Mouse (Mus musculus): Measurements from ENCODE around the gene Prkcz. TPM values are rescaled to one million over a fixed set of nuclear protein-coding genes. Genes with fewer than 3 reads are reported as not detected.

The Prkcz gene
- polyA plus RNA-seq, 1 experiment from 2014 or later = 12.4 TPM

DNA sequence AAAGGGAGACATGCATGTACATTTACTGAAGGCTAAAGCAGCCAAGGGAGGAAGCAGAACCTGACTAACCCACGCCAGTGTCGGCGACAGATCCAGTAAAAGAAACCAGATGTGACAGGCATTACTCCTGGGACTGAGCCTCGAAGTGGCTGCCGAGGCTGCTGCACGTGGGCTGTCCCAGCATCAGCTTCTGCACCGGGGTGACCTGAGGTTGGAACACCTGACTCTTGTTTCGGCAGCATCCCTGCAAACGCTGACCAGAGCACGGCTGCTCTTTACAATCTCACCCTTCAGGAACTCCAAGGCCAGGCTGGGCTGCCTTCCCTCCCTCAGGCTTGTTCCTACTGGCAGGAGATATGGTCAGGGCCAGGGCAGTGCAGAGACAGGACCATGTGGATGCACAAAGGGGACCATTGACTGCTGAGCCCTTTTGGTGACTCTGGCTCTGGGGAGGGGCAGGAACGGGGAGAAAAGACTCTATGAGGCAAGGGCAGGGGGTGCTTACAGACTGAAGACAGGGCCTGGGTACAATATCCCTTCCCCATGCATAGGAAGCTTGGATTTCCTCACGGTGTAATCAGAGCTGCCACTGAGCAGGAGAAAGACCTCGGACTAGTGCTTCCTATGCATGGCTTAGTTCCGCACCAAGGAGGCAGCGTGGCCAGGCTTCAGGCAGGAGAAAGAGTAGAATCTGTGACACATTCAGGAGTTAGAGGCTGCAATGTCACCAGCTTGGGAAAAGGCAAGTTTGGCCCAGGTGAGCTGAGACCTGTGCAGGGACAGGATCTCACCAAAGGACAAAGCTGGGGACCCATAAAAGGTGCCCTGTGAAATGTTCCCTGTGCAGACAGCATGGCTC is 76.4 kb downstream of the Prkcz start:
- WGBS = 27% methylated on average over 15 of the region's 15 CpGs
- peak; percentile 65 for DNase-seq (ENCODE audit: low spot score)
- Histone ChIP-seq H3K27me3 (replicated peaks; ENCODE audit: low read depth, poor library complexity, severe bottlenecking) (no peaks in the 10 kb centered on the region), H3K4me1 (peaks cover 63% of the 10 kb centered on the region), H3K9me3 (no peaks in the 10 kb centered on the region), H3K27ac (replicated peaks) (peak overlapping the region; percentile 90), H3K4me3 (no peak overlapping the region; the same call in 1 of the 2 replicates), H3K36me3 (replicated peaks) (no peaks in the 10 kb centered on the region)

DNA sequence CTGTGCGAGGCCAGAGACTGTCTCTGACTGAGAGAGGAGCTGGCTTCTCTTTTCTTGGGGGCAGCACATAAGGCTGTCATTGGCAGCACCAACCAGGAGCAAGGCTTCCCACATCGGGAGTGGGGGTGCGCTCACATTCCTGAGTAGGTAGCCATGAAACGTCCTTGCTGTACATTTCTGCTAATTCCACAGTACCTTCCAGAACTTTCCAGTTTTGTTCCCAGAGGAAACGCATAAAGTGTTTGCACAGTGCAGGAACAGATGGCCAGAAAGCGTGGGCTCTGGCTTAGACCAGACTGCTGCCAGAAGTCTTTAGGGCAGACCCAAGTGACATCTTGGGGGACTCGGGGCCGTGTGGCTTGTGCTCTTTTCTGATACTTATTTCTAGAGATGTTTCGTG is 77.6 kb downstream of the Prkcz start:
- no peaks in the 10 kb centered on the region for H3K36me3 ChIP-seq (replicated peaks)
- H3K27ac ChIP-seq (replicated peaks) = peak overlapping the region; percentile 90
- H3K27me3 ChIP-seq (replicated peaks; ENCODE audit: low read depth, poor library complexity, severe bottlenecking) = no peaks in the 10 kb centered on the region
- H3K4me3 ChIP-seq = peak overlapping the region; percentile 47
- H3K4me1 ChIP-seq = peaks cover 70% of the 10 kb centered on the region
- WGBS = 46% methylated on average over 9 of the region's 9 CpGs
- no peaks in the 10 kb centered on the region for H3K9me3 ChIP-seq
- no peak for DNase-seq (ENCODE audit: low spot score)

DNA sequence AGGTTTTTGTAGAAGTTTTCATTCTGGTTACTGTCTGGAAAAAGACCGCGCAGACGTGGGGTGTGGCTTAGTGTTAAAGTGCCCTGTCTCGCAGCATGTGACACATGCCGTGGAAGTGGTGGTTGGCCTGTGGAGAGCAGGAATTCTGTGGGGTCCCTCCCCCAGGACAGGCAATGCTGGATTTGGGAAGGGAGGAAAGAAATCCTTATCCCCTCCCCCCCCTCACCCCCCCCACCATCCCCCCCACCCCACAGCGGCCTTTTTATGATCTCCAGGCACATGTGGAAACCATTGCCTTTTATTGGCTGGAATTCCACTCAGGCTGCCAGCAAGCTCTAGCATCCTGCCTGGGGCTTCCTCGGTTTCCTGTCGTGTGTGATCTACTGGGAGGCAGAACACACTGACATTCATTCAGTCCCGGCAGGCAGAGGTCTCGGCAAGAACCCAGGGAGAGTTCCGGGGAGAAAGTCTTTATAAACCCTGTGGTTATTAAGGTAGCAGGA is 78.1 kb downstream of the Prkcz start:
- no peaks in the 10 kb centered on the region for H3K36me3 ChIP-seq (replicated peaks)
- 28% methylated on average over 11 of the region's 11 CpGs for WGBS
- H3K27me3 ChIP-seq (replicated peaks; ENCODE audit: low read depth, poor library complexity, severe bottlenecking) = no peaks in the 10 kb centered on the region
- no peaks in the 10 kb centered on the region for H3K9me3 ChIP-seq
- H3K27ac ChIP-seq (replicated peaks) = peak overlapping the region; percentile 90
- peaks cover 75% of the 10 kb centered on the region for H3K4me1 ChIP-seq
- H3K4me3 ChIP-seq = peak overlapping the region; percentile 47
- DNase-seq (ENCODE audit: low spot score) = peak; percentile 86

DNA sequence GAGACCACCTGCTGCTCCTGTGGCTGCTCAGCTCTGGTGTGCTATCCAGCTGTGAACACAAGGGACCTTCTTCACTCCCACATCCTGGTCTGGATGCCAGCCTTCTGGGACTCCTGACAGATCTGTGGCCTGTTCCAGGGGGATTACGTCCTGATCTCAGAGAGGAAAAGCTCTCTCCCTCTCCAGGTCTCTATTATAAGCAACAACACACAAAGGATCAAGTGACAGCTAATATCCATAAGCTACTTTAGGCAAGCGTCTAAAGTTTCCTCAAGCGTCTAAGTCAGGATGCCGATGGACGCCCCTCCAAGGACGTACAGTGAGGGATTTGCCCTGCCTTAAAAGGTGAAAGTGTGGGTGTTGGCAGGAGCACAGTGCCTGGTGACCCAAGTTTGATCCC is 78.9 kb downstream of the Prkcz start:
- Histone ChIP-seq H3K4me3 (peak overlapping the region; percentile 28; the same call in 1 of the 2 replicates), H3K4me1 (peaks cover 83% of the 10 kb centered on the region), H3K27ac (replicated peaks) (peak overlapping the region; percentile 90), H3K9me3 (no peaks in the 10 kb centered on the region), H3K27me3 (replicated peaks; ENCODE audit: low read depth, poor library complexity, severe bottlenecking) (no peaks in the 10 kb centered on the region), H3K36me3 (replicated peaks) (no peaks in the 10 kb centered on the region)
- 26% methylated on average over 6 of the region's 6 CpGs for WGBS
- peak; percentile 34 for DNase-seq (ENCODE audit: low spot score)

DNA sequence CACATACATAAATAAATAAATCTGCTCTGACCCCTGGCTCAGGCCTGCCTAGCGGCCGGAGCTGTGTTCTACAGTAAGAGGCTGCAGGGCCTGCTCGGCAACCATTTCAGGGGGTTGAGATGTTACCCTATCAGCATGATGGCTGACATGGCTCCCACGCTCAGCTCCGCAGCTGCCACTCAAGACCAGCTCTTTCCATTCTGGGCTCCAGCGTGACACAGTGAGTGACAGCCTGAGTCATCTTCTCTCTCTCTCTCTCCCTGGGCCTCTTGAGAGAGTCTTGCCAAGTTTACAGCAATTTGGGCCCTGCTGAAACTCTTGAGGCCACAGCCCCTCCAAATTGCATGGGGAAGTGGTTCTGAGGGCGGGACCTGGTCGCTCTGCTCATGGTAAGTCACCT is 79.5 kb downstream of the Prkcz start:
- Histone ChIP-seq H3K27ac (replicated peaks) (peak overlapping the region; percentile 90), H3K27me3 (replicated peaks; ENCODE audit: low read depth, poor library complexity, severe bottlenecking) (no peaks in the 10 kb centered on the region), H3K36me3 (replicated peaks) (no peaks in the 10 kb centered on the region), H3K9me3 (no peaks in the 10 kb centered on the region), H3K4me3 (peak overlapping the region; percentile 9; the same call in 1 of the 2 replicates), H3K4me1 (peaks cover 80% of the 10 kb centered on the region)
- DNase-seq (ENCODE audit: low spot score) = no peak
- WGBS = 88% methylated on average over 8 of the region's 8 CpGs

DNA sequence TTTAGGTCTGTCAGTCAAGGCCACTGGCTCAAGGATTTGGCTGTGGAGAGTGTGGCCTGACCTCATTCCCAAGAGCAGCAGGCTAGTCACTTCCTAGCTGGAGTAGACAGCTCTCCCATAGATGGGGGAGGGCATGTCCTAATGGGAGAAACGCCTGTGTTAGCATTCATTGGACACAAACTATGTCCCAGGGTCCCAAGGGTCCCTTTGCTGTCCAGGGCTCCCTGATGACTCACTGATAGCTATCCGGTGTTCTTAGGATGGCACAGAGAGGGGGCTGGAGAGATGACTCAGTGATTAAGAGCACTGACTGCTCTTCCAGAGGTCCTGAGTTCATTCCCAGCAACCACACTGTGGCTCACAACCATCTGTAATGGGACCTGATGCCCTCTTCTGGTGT is 79.9 kb downstream of the Prkcz start:
- Histone ChIP-seq H3K9me3 (no peaks in the 10 kb centered on the region), H3K27me3 (replicated peaks; ENCODE audit: low read depth, poor library complexity, severe bottlenecking) (no peaks in the 10 kb centered on the region), H3K4me3 (no peak overlapping the region), H3K27ac (replicated peaks) (peak overlapping the region; percentile 90), H3K4me1 (peaks cover 77% of the 10 kb centered on the region), H3K36me3 (replicated peaks) (no peaks in the 10 kb centered on the region)
- no peak for DNase-seq (ENCODE audit: low spot score)
- 79% methylated on average over 2 of the region's 2 CpGs for WGBS

DNA sequence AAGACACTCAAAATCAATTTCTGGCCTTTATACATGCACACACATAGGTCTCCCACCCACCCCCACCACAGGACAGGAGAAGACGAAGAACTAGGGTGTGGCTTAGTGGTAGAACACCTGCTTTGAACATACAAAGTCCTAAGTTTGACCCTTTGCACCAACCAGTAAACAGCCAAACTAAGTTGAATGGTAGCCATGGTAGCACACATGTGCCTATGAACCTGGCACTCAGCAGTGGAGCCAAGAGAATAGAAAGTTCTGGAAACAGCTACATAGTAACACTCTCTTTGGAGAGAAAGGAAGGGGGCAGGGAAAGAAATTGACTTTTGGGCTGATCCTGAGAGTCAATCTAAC is 80.4 kb downstream of the Prkcz start:
- Histone ChIP-seq H3K4me1 (peaks cover 77% of the 10 kb centered on the region), H3K27me3 (replicated peaks; ENCODE audit: low read depth, poor library complexity, severe bottlenecking) (no peaks in the 10 kb centered on the region), H3K4me3 (no peak overlapping the region), H3K9me3 (no peaks in the 10 kb centered on the region), H3K36me3 (replicated peaks) (no peaks in the 10 kb centered on the region), H3K27ac (replicated peaks) (peak overlapping the region; percentile 90)
- WGBS = 93% methylated on average over 1 of the region's 1 CpGs
- no peak for DNase-seq (ENCODE audit: low spot score)

DNA sequence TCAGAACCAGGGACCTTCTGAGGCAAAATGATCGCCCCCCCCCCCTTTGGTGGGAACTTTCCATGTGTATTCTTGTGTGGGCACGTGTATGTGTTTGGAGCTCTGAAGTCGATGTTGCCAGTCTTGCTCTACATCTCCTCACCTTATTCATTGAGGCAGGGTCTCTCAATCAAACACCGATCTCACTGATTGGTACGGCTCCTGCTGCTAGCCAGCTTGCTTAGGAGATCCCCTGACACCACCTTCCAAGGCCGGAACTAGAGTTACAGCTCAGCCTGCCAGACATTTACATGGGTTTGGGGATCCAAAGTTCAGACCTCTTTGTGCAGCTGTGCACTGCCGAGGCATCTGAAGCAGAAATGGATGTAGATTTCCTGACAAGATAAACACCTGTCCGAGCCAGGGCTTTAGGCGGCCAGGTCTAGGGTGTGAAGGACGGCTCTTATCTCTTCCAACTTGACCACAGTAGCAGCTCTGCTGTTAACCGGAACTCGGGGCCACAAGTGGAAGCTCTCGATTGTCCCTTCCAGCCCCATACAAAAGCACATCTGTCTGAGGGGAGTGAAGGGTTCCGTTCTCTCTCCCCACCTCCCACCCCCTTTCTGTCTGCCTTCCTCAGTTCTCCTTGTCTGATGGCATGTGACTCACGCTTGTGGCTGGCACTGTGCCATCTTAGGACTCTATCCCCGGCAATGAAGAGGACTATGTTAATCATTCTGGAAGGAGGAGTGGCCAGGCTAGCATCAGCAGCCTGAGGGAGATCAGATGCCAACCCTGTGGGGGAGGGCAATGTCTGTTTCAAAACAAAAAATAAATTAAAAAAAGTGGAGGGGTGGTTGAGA is 81.0 kb downstream of the Prkcz start:
- H3K9me3 ChIP-seq = no peaks in the 10 kb centered on the region
- no peaks in the 10 kb centered on the region for H3K36me3 ChIP-seq (replicated peaks)
- no peaks in the 10 kb centered on the region for H3K27me3 ChIP-seq (replicated peaks; ENCODE audit: low read depth, poor library complexity, severe bottlenecking)
- no peak overlapping the region for H3K4me3 ChIP-seq
- peaks cover 73% of the 10 kb centered on the region for H3K4me1 ChIP-seq
- no peak for DNase-seq (ENCODE audit: low spot score)
- WGBS = 85% methylated on average over 16 of the region's 16 CpGs
- H3K27ac ChIP-seq (replicated peaks) = peak overlapping the region; percentile 90

DNA sequence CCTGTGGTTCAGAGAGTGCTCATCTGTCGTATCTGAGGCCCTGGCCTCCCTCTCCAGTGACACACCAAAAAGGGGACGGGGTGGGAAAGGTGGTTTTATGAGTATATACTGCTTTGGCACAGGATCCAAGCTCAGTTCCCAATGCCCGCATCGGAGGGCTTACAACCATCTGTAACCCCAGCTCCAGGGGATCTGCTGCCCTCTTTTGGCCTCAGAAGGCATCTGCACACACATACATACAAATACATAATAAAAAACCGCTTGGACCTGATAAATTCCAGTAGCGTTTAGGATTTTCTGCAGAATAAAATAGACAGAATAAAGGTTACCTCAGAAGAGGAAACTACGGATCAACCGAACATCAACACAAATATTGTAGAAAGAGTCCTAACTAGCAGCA is 82.1 kb downstream of the Prkcz start:
- peak overlapping the region; percentile 90 for H3K27ac ChIP-seq (replicated peaks)
- peak; percentile 50 for DNase-seq (ENCODE audit: low spot score)
- peaks cover 71% of the 10 kb centered on the region for H3K4me1 ChIP-seq
- H3K27me3 ChIP-seq (replicated peaks; ENCODE audit: low read depth, poor library complexity, severe bottlenecking) = no peaks in the 10 kb centered on the region
- H3K36me3 ChIP-seq (replicated peaks) = no peaks in the 10 kb centered on the region
- H3K4me3 ChIP-seq = peak overlapping the region; percentile 20; the same call in 1 of the 2 replicates
- 88% methylated on average over 8 of the region's 8 CpGs for WGBS
- H3K9me3 ChIP-seq = no peaks in the 10 kb centered on the region

DNA sequence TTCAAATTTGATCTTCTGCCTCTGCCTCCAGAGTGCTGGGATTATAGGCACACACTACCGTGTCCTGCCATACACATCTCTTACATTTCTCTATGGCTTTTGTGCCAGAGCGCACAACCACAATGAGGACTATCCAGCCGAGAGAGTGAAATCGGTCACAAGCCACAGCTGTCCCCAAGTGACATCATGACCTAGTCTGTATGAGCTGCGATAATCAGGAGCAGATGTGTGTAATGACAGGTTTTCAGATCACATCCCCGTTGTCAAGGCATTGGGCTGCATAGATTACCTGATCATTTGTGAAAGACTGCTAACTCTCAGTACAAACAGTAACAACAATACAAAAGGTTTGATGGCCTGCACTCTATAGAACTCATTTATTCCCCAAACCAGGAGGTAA is 83.2 kb downstream of the Prkcz start:
- peak; percentile 55 for DNase-seq (ENCODE audit: low spot score)
- Histone ChIP-seq H3K27ac (replicated peaks) (peak overlapping the region; percentile 90), H3K4me1 (peaks cover 60% of the 10 kb centered on the region)

DNA sequence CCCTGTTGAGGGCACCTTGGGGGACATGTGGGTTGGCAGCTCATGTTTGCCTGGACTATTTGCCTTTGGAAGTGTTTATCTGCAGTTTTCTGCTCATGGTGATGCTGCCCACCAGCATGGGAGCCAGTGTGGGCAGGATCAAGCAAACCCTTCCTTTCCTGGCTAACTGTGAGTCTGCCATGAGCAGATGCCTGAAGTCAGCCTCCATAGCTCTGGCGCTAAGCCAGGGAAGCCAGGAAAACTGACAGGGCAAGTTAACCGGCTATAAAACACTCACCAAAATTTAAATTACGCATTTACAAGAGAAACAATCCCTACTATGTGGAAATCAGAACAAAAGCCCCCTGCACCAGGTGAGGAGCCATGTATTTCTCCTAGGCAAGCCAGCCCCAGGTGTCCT is 86.3 kb downstream of the Prkcz start:
- H3K4me1 ChIP-seq = peaks cover 30% of the 10 kb centered on the region
- no peaks in the 10 kb centered on the region for H3K27me3 ChIP-seq (replicated peaks; ENCODE audit: low read depth, poor library complexity, severe bottlenecking)
- no peak for DNase-seq (ENCODE audit: low spot score)
- WGBS = 73% methylated on average over 3 of the region's 3 CpGs
- no peaks in the 10 kb centered on the region for H3K9me3 ChIP-seq
- peak overlapping the region; percentile 51; the same call in 1 of the 2 replicates for H3K27ac ChIP-seq (replicated peaks)
- H3K4me3 ChIP-seq = no peak overlapping the region
- no peaks in the 10 kb centered on the region for H3K36me3 ChIP-seq (replicated peaks)

More for the DNA sequence above, 83.2 kb downstream of the Prkcz start:
- no peak overlapping the region for H3K4me3 ChIP-seq
- no peaks in the 10 kb centered on the region for H3K27me3 ChIP-seq (replicated peaks; ENCODE audit: low read depth, poor library complexity, severe bottlenecking)
- 41% methylated on average over 6 of the region's 6 CpGs for WGBS
- H3K9me3 ChIP-seq = no peaks in the 10 kb centered on the region
- H3K36me3 ChIP-seq (replicated peaks) = no peaks in the 10 kb centered on the region

DNA sequence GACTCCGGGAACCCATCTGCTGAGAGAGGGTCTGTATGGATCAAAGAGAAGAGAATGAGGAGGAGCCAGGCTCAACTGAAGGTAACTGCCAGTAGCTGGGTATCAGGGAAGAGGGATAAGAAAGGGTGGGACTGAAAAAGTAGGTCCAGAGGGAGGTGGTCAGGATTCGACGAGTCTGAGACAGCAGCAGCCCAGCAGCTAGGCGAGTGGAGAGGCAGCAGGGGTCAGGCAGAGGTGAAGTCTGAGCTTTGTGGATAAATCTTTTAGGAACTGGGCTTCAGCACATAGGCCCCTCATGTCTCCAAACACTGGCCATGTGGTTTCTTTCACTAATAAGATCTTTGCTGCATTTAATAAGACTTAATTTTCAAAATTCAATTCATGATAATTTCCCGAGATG is 86.7 kb downstream of the Prkcz start:
- WGBS = 55% methylated on average over 5 of the region's 5 CpGs
- Histone ChIP-seq H3K4me1 (peaks cover 28% of the 10 kb centered on the region), H3K36me3 (replicated peaks) (no peaks in the 10 kb centered on the region), H3K9me3 (no peaks in the 10 kb centered on the region), H3K27ac (replicated peaks) (peak overlapping the region; percentile 51), H3K4me3 (no peak overlapping the region), H3K27me3 (replicated peaks; ENCODE audit: low read depth, poor library complexity, severe bottlenecking) (no peaks in the 10 kb centered on the region)
- DNase-seq (ENCODE audit: low spot score) = no peak
